Mouse (Mus musculus): ENCODE measurements at regions not wholly inside any gene's neighbourhood (a gene's known extent, or its start where the extent isn't known, plus 50 kb on each side); places are given as distances from the start of the nearest gene placed in this dataset.

DNA sequence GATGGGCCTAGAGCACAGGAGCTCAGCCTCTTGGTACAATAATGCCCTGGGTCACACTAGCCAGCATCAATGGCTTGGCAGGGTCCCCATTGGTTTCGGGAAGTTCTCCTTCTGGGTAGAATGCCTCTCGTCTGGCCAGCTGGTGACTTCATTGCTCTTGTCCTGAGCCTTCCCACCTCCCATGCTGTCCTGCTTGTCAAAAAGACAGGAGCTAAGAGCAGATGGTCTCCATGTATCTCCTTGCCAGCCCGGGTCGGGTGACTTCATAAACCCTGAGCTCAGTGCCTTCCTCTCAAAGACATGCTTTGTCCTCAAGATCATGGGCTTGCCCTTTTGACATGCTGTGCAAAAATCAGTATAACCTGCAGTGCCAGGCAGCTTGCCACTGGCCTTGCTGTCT, 179.2 kb upstream of the Sh3bp4 start:
- DNase-seq: no peak

DNA sequence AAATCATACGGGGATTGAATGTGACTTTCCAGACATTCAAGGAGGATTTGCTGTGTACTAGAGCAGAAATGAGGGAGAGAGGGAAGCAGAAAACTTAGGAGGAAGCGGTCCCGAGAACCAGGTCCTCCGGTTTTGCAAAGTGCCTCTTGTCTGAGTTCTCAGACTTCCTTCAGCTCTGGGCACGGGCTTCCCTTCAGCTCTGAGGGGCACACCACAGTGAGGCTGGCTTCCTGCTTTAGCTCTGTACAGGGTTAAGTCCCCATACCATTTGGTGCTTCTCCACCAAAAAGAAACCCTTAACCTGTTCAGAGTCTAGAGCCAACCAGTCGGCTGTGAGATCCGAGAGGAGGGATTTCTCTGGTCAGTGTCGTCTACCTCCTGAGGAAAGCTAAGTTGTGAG, 167.8 kb upstream of the Sh3bp4 start:
- no peak for DNase-seq

GRCm38 (mm10) chr1:88907766-88908463, 162.3 kb upstream of the Sh3bp4 start:
- DNase-seq: no peak

GRCm38 (mm10) chr1:88908683-88909082, 161.5 kb upstream of the Sh3bp4 start:
- DNase-seq: no peak

DNA sequence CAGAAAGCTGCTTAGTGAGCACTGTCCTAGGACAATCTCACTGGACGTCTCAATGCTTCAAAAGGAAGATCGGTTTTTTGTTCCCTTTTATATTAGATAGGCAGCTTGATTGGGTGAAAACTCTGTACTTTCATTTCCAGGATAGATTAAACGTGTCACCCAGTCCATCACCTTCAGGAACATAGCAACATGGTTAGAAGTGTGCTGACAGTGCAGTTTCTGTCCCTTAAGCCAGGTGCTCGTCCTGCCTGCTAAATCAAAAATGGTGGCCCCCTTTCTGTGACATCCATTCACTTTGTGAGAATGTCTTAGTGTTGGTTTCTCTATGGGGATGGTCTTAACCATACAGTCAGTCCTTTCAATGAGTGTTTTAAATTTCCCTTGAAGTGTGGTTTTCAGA, 160.9 kb upstream of the Sh3bp4 start:
- DNase-seq: no peak

DNA sequence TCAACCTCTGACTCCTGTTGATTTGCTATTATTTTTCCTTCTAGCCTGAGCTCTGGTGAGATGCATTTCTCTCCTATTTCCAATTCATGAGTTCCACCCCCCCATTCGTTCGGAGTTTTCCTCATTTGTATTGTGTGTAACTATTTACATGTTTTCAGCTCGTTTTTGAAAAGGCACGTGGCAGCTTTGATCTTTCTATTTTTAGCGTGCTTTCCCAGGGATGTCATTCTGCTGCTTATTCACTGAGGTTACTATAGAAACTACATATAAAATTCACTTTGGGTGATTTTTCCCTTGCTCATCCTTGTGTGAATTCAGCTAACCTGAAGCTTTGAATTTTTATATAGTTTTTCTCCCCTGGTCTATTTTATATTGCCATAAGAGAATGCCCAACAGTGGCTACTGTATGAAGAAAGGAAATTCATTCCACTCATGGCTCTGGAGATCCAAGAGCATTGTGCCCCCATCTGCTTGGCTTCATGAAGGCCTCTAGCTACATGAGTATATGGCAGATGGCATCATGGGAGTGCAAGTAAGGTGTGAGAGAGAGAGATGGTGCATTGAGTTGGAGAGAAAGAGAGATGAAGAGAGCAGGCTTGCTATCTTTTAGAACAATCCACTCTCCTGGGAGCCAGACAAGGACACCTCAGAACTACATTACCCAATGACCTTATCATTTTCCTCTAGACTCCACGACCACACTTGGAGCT, 160.2 kb upstream of the Sh3bp4 start:
- DNase-seq: no peak

GRCm38 (mm10) chr1:88911724-88912123, 158.5 kb upstream of the Sh3bp4 start:
- no peak for DNase-seq

DNA sequence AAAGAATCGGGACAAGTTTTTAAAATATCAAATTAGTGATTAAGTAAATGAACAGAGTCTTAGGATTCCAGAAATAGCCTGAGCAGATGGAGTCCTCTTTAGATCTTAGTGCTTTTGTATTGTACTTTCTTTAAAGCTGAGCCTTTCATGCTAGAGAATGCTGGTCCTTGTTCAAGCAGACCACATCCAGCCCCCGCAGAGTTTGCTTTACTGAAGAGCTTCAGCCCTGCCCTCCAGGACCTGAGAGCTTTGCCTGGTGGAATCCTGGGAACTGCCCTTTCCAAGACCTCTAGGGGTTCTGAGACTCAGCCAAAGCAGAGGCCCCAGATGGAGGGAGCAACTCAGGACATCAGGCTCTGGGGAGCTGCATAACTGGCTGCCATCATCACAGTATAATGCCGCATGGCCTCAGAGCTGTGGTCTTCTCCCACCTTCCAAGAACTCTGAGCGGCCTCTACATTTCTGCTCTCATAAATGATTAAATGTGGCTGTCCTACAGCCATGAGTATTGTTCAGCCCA, 153.6 kb upstream of the Sh3bp4 start:
- no peak for DNase-seq

DNA sequence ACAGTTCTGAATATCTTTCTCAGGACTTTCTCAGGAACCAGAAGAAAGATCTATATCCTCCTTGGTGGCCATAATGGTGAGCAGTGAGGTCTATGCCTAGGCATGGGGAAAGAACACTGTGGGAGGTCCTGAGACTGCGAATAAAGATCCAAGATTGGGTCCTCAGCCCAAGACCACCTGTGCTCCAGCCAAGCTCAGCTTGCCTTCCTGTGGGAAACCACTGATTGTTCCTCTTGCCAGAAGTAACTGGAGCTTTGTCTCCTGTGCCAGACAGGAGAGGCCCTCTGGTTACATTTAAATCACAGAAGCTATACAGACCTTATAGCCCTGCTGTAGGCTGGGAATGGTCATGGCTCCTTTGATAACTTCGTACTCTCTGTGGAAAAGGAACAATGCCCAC, 148.8 kb upstream of the Sh3bp4 start:
- no peak for DNase-seq

DNA sequence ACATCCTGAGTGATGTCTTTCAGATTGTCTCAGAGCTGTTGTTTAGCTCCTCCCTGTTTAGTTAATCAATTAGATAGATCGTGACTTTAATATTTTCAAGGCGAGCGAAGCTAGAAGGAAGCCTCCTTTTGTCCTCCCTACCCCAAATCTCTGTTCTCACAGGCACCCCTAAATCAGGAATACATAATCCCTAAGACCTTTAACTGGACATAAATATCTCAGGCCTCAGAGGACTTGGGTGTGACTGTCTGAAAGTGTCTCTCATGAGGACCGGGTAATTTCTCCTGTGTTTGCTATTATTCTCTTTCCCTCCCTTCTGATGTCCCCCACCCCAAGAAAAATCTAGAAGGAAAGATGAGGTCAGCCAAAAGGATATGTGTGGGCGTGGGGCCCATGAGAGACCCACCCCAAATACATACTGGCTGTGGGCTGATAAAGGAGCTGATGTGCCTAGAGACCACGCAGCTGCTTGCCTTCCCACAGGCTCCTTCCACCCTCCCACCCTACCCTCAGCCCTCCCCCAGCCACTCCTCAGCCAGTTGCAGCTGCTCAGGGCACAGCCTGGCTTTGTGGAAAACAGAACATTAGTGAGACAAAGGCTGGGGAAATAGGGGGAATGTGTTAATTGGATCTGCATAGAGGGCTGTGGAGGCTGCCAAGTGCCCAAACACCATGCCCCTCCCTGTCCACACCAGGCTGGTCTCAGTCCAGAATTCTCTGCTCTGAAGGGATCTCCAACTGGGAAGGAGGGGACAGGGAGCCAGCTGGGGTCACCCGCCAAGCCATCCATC, 146.2 kb upstream of the Sh3bp4 start:
- peak; percentile 28 to 47 for DNase-seq

DNA sequence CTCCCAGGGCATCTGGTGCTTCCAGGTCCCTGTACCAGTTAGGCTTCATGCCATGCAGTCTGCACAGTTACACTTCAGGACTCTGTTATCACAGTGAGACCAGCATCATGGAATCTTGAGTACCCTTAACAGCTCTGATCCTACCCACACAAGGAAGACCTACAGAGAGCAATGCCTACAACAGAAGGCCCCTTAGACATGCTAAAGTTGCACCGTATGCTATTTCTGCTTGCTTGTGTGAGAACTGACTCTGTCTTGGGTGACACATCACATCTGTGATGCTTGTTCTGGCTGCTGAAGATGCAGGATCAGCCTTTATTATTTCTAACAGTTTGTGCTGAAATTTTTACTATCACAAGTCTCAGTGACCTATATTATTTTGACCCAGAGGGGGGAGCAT, 135.0 kb upstream of the Sh3bp4 start:
- no peak for DNase-seq

DNA sequence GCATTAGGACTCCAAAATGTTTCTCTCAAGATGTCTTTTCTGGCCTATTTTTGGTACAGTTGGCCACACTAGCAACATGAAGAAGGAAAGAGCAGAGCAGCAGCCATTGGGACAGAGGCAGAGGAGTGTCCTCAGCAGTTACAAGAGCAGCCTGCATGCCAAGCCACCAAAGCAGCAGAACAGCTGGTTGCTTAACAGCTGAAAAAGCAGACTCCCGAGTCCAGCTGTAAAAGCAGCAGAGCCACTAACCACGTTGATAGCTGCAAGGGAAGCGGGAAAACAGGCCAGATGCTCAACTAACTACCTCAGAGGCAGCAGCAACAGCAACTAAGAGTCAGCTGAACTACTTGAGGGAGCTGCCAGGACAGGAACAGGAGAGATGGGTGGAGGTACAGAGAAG, 134.4 kb upstream of the Sh3bp4 start:
- peak in 1 of 2 experiments; percentile 36 for DNase-seq

DNA sequence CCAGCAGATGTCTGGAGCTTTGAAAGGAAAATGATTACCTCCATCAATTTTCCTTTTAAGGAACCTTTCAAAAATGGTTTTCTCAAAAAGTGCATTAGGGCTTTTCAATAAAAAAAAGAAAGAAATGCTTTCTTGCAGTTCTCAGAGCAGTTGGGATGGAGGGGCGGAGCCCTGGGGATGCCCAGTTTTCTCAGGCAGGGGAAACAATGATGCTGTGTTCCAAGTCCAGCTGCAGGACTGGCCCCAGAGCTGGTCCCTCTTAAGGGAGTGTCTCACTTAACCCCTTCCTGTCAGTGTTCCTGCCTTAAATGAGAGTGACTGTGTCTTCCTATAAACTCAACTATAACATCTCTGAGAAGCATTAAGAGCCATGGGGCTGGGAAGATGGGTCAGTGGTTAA, 132.9 kb upstream of the Sh3bp4 start:
- DNase-seq: no peak

GRCm38 (mm10) chr1:88938458-88938857, 131.8 kb upstream of the Sh3bp4 start:
- DNase-seq: peak; percentile 29 to 60

DNA sequence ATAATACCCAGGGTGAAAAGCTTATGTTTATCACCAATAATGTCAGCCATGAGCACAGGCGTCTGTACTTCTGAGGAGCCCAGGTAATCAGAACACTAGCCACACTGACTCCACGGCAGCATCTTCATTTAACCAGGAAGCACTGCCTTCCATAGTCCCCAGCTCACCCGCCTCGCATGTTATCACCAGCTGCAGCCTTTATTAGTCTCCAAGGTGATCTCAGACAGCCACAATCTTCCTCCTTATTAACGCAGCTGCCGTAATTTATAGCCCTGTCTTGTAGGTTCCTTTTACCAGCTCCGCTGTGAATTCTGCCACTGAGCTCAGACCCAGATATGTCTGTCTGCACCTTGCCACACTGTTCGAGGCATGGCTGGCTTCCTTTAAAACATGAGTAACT, 127.2 kb upstream of the Sh3bp4 start:
- no peak for DNase-seq

DNA sequence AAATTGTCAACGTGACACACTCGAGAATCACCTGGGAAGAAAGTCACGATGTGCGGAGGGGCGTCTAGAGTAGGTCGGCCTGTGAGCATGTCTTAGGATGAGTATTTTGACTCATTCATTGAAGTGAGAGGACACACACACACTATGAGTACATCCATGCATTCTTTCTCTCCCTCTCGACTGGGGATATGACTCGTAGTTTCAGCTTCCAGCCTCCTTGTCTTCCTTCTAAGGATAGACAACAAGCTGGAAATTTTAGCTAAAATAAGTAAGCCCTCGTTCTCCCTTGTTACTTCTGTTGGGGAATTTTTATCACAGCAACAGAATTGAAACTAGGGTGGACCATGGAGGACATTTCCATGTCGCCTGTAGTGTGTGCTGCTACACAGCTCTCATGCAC, 124.3 kb upstream of the Sh3bp4 start:
- no peak for DNase-seq

DNA sequence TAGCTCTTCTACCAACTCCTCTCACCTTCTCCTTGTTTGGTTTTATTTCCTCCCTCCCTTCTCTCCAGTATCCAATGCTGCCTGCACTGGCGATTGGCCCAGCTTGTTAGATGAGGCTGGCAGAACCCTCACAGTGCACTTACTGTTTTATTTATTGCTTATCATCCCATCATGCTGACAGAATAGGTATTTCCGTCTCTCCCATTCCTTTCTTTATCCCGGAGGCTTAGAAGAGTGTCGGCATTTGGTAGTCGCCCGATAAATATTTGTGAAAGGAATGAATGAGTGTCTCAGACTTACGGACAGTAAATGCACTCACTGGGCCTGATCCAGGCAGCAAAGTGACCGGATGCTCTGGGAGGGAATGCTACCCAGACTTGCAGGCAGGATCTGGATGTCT, 123.8 kb upstream of the Sh3bp4 start:
- no peak for DNase-seq

GRCm38 (mm10) chr1:88949911-88950310, 120.3 kb upstream of the Sh3bp4 start:
- no peak for DNase-seq

DNA sequence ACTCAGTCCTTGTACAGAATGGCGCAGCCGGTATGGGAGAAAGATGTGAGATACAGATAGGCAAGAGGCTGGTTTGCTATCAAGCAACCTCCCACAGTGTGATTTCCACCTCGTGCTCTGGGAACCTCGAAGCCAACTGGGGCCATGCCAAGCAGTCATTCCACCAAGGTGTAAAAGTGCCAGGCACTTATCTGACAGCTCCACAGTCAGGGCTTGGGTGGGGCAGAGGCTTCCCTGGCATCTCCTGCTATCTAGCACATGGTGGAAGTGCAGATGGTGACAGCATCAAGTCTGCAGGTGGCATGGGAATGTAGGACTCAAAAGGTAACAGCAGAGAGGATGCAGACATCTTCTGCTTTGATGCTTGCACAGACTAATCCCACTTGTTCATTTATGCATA, 116.7 kb upstream of the Sh3bp4 start:
- no peak for DNase-seq

- DNase-seq: no peak
Observed at GRCm38 (mm10) chr1:88954784-88955183, 115.4 kb upstream of the Sh3bp4 start.

DNA sequence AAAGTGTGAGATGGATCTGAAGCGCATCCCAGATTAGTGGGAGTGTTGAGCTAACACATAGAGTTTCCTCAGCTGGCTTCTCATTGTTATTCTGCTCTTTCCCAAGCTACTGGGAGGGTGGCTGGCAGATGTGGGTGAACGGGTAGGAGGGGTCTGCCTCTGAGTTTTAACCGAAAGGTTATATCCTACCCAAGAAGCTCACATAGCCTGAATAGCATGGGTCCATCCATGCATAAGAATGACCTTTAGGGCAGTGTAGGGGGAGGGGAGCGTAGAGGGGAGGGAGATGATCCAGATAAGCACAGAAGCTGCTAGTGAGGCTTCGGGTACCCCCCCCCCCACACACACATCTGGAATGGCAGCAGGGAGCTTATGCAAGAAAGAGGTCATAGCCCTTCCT, 113.2 kb upstream of the Sh3bp4 start:
- peak; percentile 39 to 63 for DNase-seq

- peak in 1 of 2 experiments; percentile 48 for DNase-seq
Observed at GRCm38 (mm10) chr1:88959715-88960114, 110.5 kb upstream of the Sh3bp4 start.

- peak; percentile 34 to 51 for DNase-seq
Observed at GRCm38 (mm10) chr1:88960142-88960541, 110.1 kb upstream of the Sh3bp4 start.
